Mouse (Mus musculus) hindbrain, embryonic 11.5 days (tissue): ENCODE results near the gene Arxes2. TPM values are rescaled to one million over a fixed set of nuclear protein-coding genes. Genes with fewer than 3 reads are reported as not detected.
"Not testable (repeated sequence)": the region's sequence is repeated elsewhere in the genome, so short reads cannot be mapped to it uniquely, and the experiment has no call there.

Experiments used
- ATAC-seq: fragments of 200-750 bp; cut with Nextera tagmentation; 2 replicates; pipeline ENCODE4 v1.8.0; 2017; ENCODE audit warnings: mild to moderate bottlenecking, moderate TSS enrichment, moderate library complexity; ENCODE audit not compliant: low FRiP score
- DNase-seq: peaks from one replicate; pipeline ENCODE4 v3.0.0-alpha.2; 2015; ENCODE audit warnings: low spot score
- H3K27ac ChIP-seq: fragments of 300-500 bp; sonication (generic); 2 replicates; pipeline ENCODE4 v1.5.1; 2014; ENCODE audit warnings: mild to moderate bottlenecking, low read depth, low read length
- H3K27me3 ChIP-seq: fragments of 300-500 bp; sonication (generic); 2 replicates; pipeline ENCODE4 v1.6.1; 2014; ENCODE audit warnings: mild to moderate bottlenecking, low read length, moderate library complexity, mixed read lengths; ENCODE audit not compliant: control insufficient read depth, insufficient read depth
- H3K36me3 ChIP-seq: fragments of 300-500 bp; sonication (generic); 2 replicates; pipeline ENCODE4 v1.6.1; 2014; ENCODE audit warnings: mild to moderate bottlenecking, low read length, moderate library complexity, mixed read lengths; ENCODE audit not compliant: control insufficient read depth, insufficient read depth
- H3K4me1 ChIP-seq: fragments of 300-500 bp; sonication (generic); replicated peaks from 2 replicates; pipeline ENCODE4 v1.6.1; 2014; ENCODE audit warnings: low read length, mixed read lengths; ENCODE audit not compliant: control insufficient read depth, insufficient read depth
- H3K4me2 ChIP-seq: fragments of 300-500 bp; sonication (generic); replicated peaks from 2 replicates; pipeline ENCODE4 v1.6.1; 2014; ENCODE audit warnings: mild to moderate bottlenecking, low read depth, low read length
- H3K4me3 ChIP-seq: fragments of 300-500 bp; sonication (generic); 2 replicates; pipeline ENCODE4 v1.5.1; 2014; ENCODE audit warnings: low read depth, low read length
- H3K9ac ChIP-seq: fragments of 300-500 bp; sonication (generic); 2 replicates; pipeline ENCODE4 v1.6.1; 2014; ENCODE audit warnings: low read depth, low read length
- H3K9me3 ChIP-seq: fragments of 300-500 bp; sonication (generic); 2 replicates; pipeline ENCODE4 v1.6.1; 2016; ENCODE audit warnings: low read length; ENCODE audit not compliant: control insufficient read depth
- WGBS: fragments of 180-500 bp; shearing (Covaris S2); extraction: QIAGEN DNeasy Blood & Tissue Kit; methylation state at CpG from one replicate; pipeline ENCODE4 v1.1.7; 2014; 5-methylcytosine and 5-hydroxymethylcytosine counted together
- polyA plus RNA-seq: library from polyadenylated mRNA; unstranded; fragments of >200 nt; fragmentation: Nextera tagmentation; extraction: Ambion mirVana; gene quantifications from 2 replicates; pipeline ENCODE4 v1.2.1, GENCODE M21; 2014

Gene Arxes2
- polyA plus RNA-seq, result 125 and 140 TPM in 2 replicates

DNA sequence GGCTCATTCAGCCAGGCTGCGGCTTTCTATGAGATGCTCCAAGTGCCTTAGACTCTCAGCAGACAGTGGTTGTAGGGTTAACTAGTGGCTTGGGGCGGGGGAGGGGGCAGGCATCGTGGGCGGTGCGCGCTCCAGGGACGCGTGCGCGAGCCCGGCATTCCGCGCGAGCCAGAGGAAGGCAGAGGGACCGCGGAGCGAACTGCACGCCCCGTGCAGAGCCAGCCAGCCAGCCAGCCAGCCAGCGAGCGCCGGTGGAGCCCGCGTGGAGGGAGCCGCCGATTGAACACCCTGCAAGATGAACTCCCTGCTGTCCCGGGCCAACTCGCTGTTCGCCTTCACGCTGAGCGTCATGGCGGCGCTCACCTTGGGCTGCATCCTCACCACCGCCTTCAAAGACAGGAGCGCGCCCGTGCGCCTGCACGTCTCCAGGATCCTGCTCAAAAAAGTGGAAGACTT is at the start of gene Arxes2:
TSS of gene Arxes2 (plus strand) at position 161 of the 456 bp plus-strand sequence.
- not testable (repeated sequence) for H3K27ac ChIP-seq, H3K36me3 ChIP-seq, H3K9ac ChIP-seq, H3K9me3 ChIP-seq, DNase-seq, H3K4me1 ChIP-seq, H3K27me3 ChIP-seq
- 9% methylated on average over 4 of the region's 39 CpGs for WGBS
- ATAC-seq, result peak; percentile 92
- Histone ChIP-seq H3K4me2 (0 out of 2 replicates have a peak within 1 kb of the TSS, but pooled peaks have one; percentile 0), H3K4me3 (peak within 1 kb of the TSS; percentile 16; the same call in 1 of the 2 replicates)

DNA sequence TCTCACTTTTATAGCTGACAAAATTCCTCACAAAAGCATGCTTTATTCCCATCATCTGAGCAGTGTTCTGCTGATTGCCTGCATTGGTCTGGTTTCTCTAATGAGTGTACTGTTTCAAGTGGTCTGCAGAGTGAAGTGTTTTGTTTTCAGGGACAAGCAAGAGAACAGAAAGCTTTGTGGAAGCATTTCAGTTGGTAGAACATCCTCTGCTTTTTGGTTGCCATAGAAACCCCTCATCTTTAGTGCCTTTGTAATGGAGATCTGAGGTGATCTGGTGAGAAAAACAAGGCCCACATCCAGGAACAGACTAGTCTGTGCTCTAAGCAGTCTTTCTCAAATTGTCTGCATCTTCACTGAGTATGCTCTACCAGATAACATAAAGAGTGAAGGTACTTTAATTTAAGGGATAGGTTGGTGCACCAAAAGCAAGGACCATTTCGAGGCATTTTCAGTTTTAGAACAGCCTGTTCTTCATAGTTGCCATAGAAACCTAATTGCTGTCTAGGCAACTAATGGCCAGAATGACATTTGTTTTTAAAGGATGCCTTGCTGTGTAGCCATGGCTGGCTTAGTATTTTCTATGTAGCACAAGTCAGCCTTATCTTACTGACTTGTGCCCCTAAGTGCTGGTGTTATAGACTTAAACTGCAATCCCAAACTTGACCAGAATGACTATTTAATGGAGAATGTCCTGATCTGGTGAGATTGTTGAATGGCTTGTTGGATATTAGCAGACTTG is 44.8 kb upstream of the Arxes2 start:
- Histone ChIP-seq H3K27me3 (no peaks in the 10 kb centered on the region), H3K4me1 (no peaks in the 10 kb centered on the region), H3K4me3 (no peak overlapping the region), H3K4me2 (no peak overlapping the region), H3K36me3 (no peaks in the 10 kb centered on the region), H3K9ac (no peak overlapping the region), H3K9me3 (no peaks in the 10 kb centered on the region), H3K27ac (no peak overlapping the region)
- peak; percentile 23 for DNase-seq
- 28% methylated on average over 1 of the region's 1 CpGs for WGBS
- peak; percentile 66; the same call in 1 of the 2 replicates for ATAC-seq

DNA sequence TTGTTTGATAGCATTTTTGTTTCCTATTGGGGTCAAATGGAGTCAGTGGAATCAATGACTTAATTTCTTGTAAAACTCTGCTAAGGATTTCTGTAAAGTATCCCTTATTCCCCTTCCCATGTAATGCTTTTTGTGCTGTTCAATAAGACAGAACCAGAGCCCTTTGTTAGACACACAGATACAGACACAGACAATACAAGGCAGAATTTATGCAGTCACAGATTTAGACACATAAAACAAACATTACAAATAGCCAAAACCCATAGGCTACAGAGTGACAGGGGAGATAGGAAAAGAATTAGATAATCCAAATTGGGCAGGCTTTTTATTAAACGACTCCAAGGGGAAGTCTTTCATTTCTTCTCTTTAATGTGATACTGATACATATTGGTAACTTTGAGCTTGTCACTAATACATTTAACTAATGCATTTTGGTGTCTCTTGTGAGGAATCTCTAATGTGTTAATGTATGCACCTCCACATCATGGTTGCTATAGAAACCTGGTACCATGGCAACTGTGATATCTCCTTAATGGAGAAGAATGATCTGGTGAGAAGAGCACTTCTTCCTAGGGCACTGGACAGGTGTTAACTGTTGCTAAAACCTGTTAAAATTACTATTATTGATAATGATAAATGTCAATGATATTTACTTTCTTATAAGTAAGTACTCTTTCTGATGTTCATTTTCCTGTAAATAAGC is 36.5 kb upstream of the Arxes2 start:
- H3K4me3 ChIP-seq, result no peak overlapping the region
- DNase-seq (peak; percentile 32), ATAC-seq (no peak)
- no peak overlapping the region for H3K4me2 ChIP-seq
- H3K9ac ChIP-seq, result no peak overlapping the region
- H3K27me3 ChIP-seq, result 0 out of 2 replicates have a peak, but pooled peaks cover 2% of the 10 kb centered on the region
- 95% methylated on average over 1 of the region's 1 CpGs for WGBS
- H3K27ac ChIP-seq, result no peak overlapping the region
- no peaks in the 10 kb centered on the region for H3K36me3 ChIP-seq
- H3K9me3 ChIP-seq, result no peaks in the 10 kb centered on the region
- no peaks in the 10 kb centered on the region for H3K4me1 ChIP-seq

DNA sequence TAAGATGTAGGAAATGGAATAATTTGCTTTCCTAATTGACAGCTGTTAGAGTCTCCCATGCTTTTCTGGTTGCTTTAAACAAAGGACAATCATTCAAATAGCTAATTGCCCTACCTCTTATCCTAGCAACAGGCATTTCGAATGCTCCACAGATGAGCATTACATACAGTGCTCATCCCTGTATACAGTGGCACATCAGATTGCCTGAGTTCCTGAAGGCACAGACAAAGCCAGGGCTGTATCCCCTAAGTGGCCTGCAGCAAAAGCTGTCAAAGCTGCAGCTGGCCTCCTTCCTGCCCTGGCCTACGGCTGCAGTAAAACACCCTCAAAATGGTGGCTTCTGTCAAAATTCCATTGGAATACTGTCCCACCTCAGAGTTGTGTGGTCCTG is 35.9 kb upstream of the Arxes2 start:
- peak; percentile 35; the same call in 1 of the 2 replicates for ATAC-seq
- 0 out of 2 replicates have a peak overlapping the region, but pooled peaks have one; percentile 17 for H3K27ac ChIP-seq
- H3K36me3 ChIP-seq, result no peaks in the 10 kb centered on the region
- 73% methylated on average over 2 of the region's 2 CpGs for WGBS
- H3K9ac ChIP-seq, result no peak overlapping the region
- no peaks in the 10 kb centered on the region for H3K4me1 ChIP-seq
- H3K4me2 ChIP-seq, result no peak overlapping the region
- H3K9me3 ChIP-seq, result no peaks in the 10 kb centered on the region
- no peak for DNase-seq
- H3K27me3 ChIP-seq, result 0 out of 2 replicates have a peak, but pooled peaks cover 2% of the 10 kb centered on the region
- H3K4me3 ChIP-seq, result no peak overlapping the region

DNA sequence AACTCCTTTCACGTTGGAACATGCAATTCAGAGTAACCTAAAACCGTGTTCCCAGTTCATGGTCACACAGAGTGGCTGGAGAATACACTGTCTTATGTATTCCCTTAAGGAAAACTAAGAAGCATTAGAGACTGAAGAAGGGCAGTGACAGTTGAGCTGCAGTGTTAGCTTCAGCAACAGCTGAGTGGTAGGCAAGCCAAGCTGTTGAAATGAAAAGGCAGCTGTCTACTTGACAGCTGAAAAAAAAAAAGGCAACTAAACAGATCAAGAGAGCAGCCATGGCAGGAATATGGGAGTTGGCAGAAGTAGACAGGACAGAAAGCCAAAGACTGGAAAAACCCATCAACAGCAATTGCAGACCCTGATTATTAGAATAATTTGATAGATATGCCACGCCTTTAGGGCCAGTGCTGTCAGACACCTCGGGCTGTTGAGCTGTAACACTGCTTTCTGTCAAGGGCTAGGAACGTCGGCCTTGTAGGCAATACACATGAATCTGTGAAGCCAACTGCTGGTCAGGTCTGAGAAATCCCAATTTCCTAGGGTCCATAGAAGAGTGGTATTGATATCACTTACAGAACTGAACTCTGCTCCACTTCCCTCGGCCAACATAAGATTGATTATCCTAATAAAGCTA is 34.9 kb upstream of the Arxes2 start:
- no peaks in the 10 kb centered on the region for H3K4me1 ChIP-seq
- H3K9me3 ChIP-seq, result no peaks in the 10 kb centered on the region
- no peak overlapping the region for H3K4me3 ChIP-seq
- no peak overlapping the region for H3K9ac ChIP-seq
- H3K27ac ChIP-seq, result no peak overlapping the region
- 0 out of 2 replicates have a peak, but pooled peaks cover 2% of the 10 kb centered on the region for H3K27me3 ChIP-seq
- WGBS, result 95% methylated on average over 7 of the region's 7 CpGs
- no peak overlapping the region for H3K4me2 ChIP-seq
- no peak for DNase-seq
- ATAC-seq, result no peak
- no peaks in the 10 kb centered on the region for H3K36me3 ChIP-seq

DNA sequence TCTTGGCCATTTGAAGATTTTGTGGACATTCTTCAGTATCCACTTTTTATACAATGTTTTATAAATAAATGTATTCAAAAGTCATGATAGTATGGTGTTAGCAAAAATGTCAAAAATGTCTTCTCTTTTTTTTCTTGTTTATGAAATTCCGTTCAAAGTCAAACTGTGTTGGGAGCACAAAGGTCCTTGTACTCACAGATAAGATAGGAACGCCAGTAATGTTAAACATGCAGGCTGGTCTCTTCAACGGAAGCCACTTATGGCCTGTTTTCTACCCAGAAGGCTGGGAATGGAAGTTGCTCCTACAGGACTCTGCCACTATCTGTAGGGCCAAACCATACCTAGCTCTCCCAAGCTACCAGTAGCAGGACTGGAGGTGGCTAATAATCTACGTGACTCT is 34.1 kb upstream of the Arxes2 start:
- DNase-seq (no peak), ATAC-seq (no peak)
- Histone ChIP-seq H3K4me1 (no peaks in the 10 kb centered on the region), H3K27me3 (0 out of 2 replicates have a peak, but pooled peaks cover 2% of the 10 kb centered on the region), H3K27ac (no peak overlapping the region), H3K9ac (no peak overlapping the region), H3K9me3 (no peaks in the 10 kb centered on the region), H3K4me3 (no peak overlapping the region), H3K4me2 (no peak overlapping the region), H3K36me3 (no peaks in the 10 kb centered on the region)
- 91% methylated on average over 4 of the region's 4 CpGs for WGBS

DNA sequence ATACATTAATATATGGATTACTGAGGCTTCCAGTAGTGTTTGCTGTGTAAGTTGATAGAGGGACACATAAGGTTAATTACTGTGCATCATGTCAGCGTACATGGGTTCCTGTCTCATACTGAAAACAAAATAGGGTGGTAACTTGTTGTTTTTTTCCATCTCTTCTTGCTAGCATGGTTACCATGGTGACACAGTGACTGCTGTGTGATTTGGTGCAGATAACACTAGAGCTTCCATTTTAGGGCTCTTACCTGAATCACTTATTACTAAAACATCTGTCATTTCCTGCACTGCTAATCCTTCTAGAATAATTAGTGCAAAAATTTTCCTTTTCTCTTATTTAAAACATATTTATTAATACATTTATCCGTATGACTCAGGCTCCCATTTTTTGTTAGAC is 31.3 kb upstream of the Arxes2 start:
- no peak overlapping the region for H3K9ac ChIP-seq
- no peak overlapping the region for H3K27ac ChIP-seq
- H3K4me2 ChIP-seq, result no peak overlapping the region
- DNase-seq, result no peak
- no peak for ATAC-seq
- WGBS, result 62% methylated on average over 2 of the region's 2 CpGs
- no peaks in the 10 kb centered on the region for H3K9me3 ChIP-seq
- no peak overlapping the region for H3K4me3 ChIP-seq
- H3K36me3 ChIP-seq, result no peaks in the 10 kb centered on the region
- H3K27me3 ChIP-seq, result 0 out of 2 replicates have a peak, but pooled peaks cover 2% of the 10 kb centered on the region
- no peaks in the 10 kb centered on the region for H3K4me1 ChIP-seq

DNA sequence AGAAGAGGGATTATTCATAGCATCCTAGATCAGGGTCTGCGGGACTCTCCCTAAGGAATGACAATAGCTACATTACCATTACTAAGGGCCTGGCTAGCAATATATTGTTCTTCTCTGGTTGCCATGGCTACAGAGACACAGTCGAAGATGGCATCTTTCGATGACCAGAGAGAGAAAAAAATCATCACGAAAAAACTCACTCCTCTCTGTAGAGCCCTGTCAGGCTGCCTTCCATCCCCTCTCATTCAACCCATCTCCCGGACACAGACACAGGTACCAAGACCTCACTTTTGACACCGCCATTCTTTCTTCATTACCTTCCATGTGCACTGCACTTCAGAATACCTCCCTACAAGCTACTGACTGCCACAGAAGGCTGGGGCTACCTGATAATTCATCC is 30.5 kb upstream of the Arxes2 start:
- Histone ChIP-seq H3K36me3 (no peaks in the 10 kb centered on the region), H3K4me2 (no peak overlapping the region), H3K27me3 (0 out of 2 replicates have a peak, but pooled peaks cover 2% of the 10 kb centered on the region), H3K9ac (no peak overlapping the region), H3K27ac (no peak overlapping the region), H3K9me3 (no peaks in the 10 kb centered on the region), H3K4me3 (no peak overlapping the region), H3K4me1 (no peaks in the 10 kb centered on the region)
- peak; percentile 13 for DNase-seq
- WGBS, result 33% methylated on average over 6 of the region's 6 CpGs
- peak; percentile 61; the same call in 1 of the 2 replicates for ATAC-seq
